Mouse (Mus musculus): ENCODE measurements around the gene Nudt1. TPM values are rescaled to one million over a fixed set of nuclear protein-coding genes. Genes with fewer than 3 reads are reported as not detected.

Gene Nudt1
- polyA plus RNA-seq (2015; fragmentation: Nextera tagmentation; extraction: Ambion mirVana), result 39.2 and 46.9 TPM in 2 replicates

DNA sequence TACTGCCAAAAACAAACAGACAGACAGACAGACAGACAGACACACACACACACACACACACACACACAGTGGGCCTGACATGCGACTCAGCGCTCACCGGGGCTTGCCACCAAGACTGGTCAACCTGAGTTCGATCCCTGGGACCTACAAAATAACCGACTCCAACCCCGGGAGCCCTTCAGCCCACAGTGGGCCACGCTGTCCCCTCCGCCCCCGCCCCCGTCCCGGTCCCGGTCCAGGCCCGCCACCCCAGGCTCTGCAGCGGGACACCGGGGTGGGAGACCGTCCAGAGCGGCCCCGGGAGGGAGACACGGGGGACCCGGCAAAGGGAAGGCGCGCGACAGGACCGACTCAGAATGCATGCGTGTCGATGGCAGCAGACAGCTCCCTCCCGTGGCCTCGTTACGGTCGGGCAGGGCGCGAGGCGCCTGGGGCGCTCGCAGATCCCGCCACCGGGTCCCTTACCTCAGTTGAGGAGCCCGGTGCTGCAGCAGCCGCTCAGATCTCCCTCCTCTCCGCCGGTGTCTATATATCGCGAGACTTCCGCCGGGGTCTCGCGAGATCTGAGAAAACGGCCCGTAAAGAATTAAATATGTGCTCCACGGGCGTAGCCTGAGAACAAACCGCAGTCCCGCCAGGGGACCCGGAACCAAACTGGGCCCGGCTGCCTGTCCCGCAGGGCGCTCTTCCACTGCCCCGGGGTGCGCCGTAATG lies at the start of gene Nudt1, which contains the start of gene Mad1l1:
Nudt1 (plus strand) TSS at position 615 of the 714 bp plus-strand sequence.
Mad1l1 (minus strand) TSS at position 511 of the 714 bp plus-strand sequence.
- H3K27ac ChIP-seq (replicated peaks), result peak within 1 kb of the TSS; percentile 91
- H3K4me1 ChIP-seq, result peaks cover 23% of the 10 kb centered on the region
- under 1% methylated on average over 53 of the region's 60 CpGs for WGBS
- peak within 1 kb of the TSS; percentile 100 for H3K9ac ChIP-seq
- H3K4me2 ChIP-seq (replicated peaks), result peak within 1 kb of the TSS; percentile 71
- no peaks in the 10 kb centered on the region for H3K27me3 ChIP-seq
- H3K9me3 ChIP-seq (replicated peaks), result no peaks in the 10 kb centered on the region
- ATAC-seq (ENCODE audit: insufficient number of reproducible peaks, low FRiP score, low TSS enrichment, low read depth), result peak; percentile 86
- H3K36me3 ChIP-seq, result peaks cover 4% of the 10 kb centered on the region; the same call in 1 of the 2 replicates
- peak within 1 kb of the TSS; percentile 94 for H3K4me3 ChIP-seq (replicated peaks)

- H3K4me3 ChIP-seq (replicated peaks), result no peak overlapping the region
- H3K9ac ChIP-seq, result no peak overlapping the region
- H3K36me3 ChIP-seq, result peaks cover 8% of the 10 kb centered on the region; the same call in 1 of the 2 replicates
- H3K27me3 ChIP-seq, result no peaks in the 10 kb centered on the region
- no peaks in the 10 kb centered on the region for H3K9me3 ChIP-seq (replicated peaks)
- no peak for ATAC-seq (ENCODE audit: insufficient number of reproducible peaks, low FRiP score, low TSS enrichment, low read depth)
- H3K4me2 ChIP-seq (replicated peaks), result no peak overlapping the region
- 64% methylated on average over 6 of the region's 6 CpGs for WGBS
- H3K4me1 ChIP-seq, result 0 out of 2 replicates have a peak, but pooled peaks cover 5% of the 10 kb centered on the region
- no peak overlapping the region for H3K27ac ChIP-seq (replicated peaks)
Observed at GRCm38 (mm10) chr5:140276779-140277178, 44.7 kb upstream of the Nudt1 start.

DNA sequence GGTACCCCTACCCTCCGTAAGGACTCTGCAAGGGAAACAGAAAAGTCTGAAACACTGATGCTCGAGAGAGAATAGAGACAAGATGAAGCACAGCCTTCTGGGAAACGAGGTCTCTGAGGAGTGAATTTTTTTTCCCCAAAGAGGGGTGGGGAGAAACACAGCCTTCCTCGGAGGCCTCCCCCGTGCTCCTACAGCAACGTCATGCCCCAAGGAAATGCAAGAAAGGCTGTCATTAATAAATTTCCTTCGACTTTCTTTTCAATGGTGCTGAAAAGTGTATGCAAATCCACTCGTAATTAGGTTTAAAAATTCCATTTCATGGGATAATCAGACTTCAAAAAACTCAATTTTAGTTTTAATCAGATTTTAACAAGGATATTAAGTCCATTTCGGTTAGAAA lies 41.3 kb upstream of the Nudt1 start:
- no peak for ATAC-seq (ENCODE audit: insufficient number of reproducible peaks, low FRiP score, low TSS enrichment, low read depth)
- peaks cover 23% of the 10 kb centered on the region; the same call in 1 of the 2 replicates for H3K36me3 ChIP-seq
- no peak overlapping the region for H3K4me2 ChIP-seq (replicated peaks)
- H3K9me3 ChIP-seq (replicated peaks), result no peaks in the 10 kb centered on the region
- H3K4me1 ChIP-seq, result 0 out of 2 replicates have a peak, but pooled peaks cover 8% of the 10 kb centered on the region
- no peak overlapping the region for H3K27ac ChIP-seq (replicated peaks)
- H3K9ac ChIP-seq, result no peak overlapping the region
- WGBS, result 53% methylated on average over 9 of the region's 9 CpGs
- H3K27me3 ChIP-seq, result no peaks in the 10 kb centered on the region
- no peak overlapping the region for H3K4me3 ChIP-seq (replicated peaks)

DNA sequence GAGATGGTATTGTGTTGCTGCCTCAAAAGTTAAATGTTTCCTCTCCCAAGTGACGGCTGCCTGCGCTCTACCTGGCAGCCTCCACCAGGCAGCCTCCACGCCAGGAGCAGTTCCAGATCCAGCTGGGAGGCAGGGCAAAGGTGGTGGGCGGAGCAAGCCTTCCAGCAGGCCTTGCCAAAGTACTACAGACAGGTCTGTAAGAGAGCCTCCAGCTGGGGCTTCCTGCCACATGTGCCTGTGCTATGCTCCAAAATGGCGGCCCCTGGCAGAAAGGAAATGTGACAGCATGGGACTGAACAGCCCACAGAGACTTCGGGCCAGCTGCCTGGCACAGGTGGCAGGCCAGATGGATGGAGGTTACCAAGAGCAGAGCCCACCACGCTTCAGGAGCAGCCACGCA lies 39.1 kb upstream of the Nudt1 start:
- Histone ChIP-seq H3K27ac (replicated peaks) (no peak overlapping the region), H3K4me1 (peaks cover 6% of the 10 kb centered on the region; the same call in 1 of the 2 replicates), H3K9me3 (replicated peaks) (no peaks in the 10 kb centered on the region), H3K27me3 (no peaks in the 10 kb centered on the region), H3K4me3 (replicated peaks) (no peak overlapping the region), H3K9ac (no peak overlapping the region), H3K36me3 (peaks cover 31% of the 10 kb centered on the region; the same call in 1 of the 2 replicates), H3K4me2 (replicated peaks) (no peak overlapping the region)
- WGBS, result 77% methylated on average over 8 of the region's 8 CpGs
- no peak; the same call in 1 of the 2 replicates for ATAC-seq (ENCODE audit: insufficient number of reproducible peaks, low FRiP score, low TSS enrichment, low read depth)

DNA sequence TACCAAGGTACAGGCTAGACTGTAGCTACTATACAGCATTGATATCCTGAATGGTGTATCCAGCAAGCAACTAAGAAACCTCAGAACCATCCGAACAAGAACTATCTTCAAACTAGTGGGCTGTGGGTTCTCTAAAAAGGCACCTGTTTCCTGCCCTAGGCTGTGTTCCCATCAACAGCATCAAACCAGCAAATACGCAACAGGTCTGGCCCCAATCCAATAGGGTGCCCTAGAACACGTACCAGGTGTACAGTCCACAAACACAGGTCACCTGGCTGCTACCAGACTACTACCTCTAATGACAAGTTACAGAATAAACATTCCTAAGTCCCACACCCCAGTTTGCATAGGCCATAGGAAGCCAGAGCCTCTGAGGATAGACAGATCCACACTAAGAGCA lies 38.6 kb upstream of the Nudt1 start:
- no peaks in the 10 kb centered on the region for H3K27me3 ChIP-seq
- 95% methylated on average over 3 of the region's 3 CpGs for WGBS
- ATAC-seq (ENCODE audit: insufficient number of reproducible peaks, low FRiP score, low TSS enrichment, low read depth), result no peak
- no peak overlapping the region for H3K4me3 ChIP-seq (replicated peaks)
- H3K9me3 ChIP-seq (replicated peaks), result no peaks in the 10 kb centered on the region
- H3K36me3 ChIP-seq, result peaks cover 31% of the 10 kb centered on the region; the same call in 1 of the 2 replicates
- H3K4me2 ChIP-seq (replicated peaks), result no peak overlapping the region
- no peak overlapping the region for H3K27ac ChIP-seq (replicated peaks)
- no peak overlapping the region for H3K9ac ChIP-seq
- H3K4me1 ChIP-seq, result peaks cover 6% of the 10 kb centered on the region; the same call in 1 of the 2 replicates

- no peak overlapping the region for H3K4me3 ChIP-seq (replicated peaks)
- 91% methylated on average over 2 of the region's 2 CpGs for WGBS
- peaks cover 35% of the 10 kb centered on the region; the same call in 1 of the 2 replicates for H3K36me3 ChIP-seq
- no peak overlapping the region for H3K27ac ChIP-seq (replicated peaks)
- no peak overlapping the region for H3K9ac ChIP-seq
- H3K9me3 ChIP-seq (replicated peaks), result no peaks in the 10 kb centered on the region
- H3K4me1 ChIP-seq, result peaks cover 6% of the 10 kb centered on the region; the same call in 1 of the 2 replicates
- H3K4me2 ChIP-seq (replicated peaks), result no peak overlapping the region
- no peak for ATAC-seq (ENCODE audit: insufficient number of reproducible peaks, low FRiP score, low TSS enrichment, low read depth)
- H3K27me3 ChIP-seq, result no peaks in the 10 kb centered on the region
Observed at GRCm38 (mm10) chr5:140284011-140284410, 37.4 kb upstream of the Nudt1 start.

GRCm38 (mm10) chr5:140284761-140285160 lies 36.7 kb upstream of the Nudt1 start:
- Histone ChIP-seq H3K4me1 (peaks cover 6% of the 10 kb centered on the region; the same call in 1 of the 2 replicates), H3K4me3 (replicated peaks) (no peak overlapping the region), H3K9me3 (replicated peaks) (no peaks in the 10 kb centered on the region), H3K4me2 (replicated peaks) (no peak overlapping the region), H3K27me3 (no peaks in the 10 kb centered on the region), H3K9ac (no peak overlapping the region), H3K36me3 (peaks cover 41% of the 10 kb centered on the region), H3K27ac (replicated peaks) (no peak overlapping the region)
- 80% methylated on average over 2 of the region's 2 CpGs for WGBS
- ATAC-seq (ENCODE audit: insufficient number of reproducible peaks, low FRiP score, low TSS enrichment, low read depth), result no peak

GRCm38 (mm10) chr5:140288287-140288686 lies 33.2 kb upstream of the Nudt1 start:
- Histone ChIP-seq H3K27me3 (no peaks in the 10 kb centered on the region), H3K36me3 (peaks cover 47% of the 10 kb centered on the region), H3K9ac (no peak overlapping the region), H3K4me1 (peaks cover 3% of the 10 kb centered on the region; the same call in 1 of the 2 replicates), H3K27ac (replicated peaks) (no peak overlapping the region), H3K4me2 (replicated peaks) (no peak overlapping the region), H3K4me3 (replicated peaks) (no peak overlapping the region), H3K9me3 (replicated peaks) (no peaks in the 10 kb centered on the region)
- WGBS, result 92% methylated on average over 3 of the region's 3 CpGs
- no peak for ATAC-seq (ENCODE audit: insufficient number of reproducible peaks, low FRiP score, low TSS enrichment, low read depth)

- Histone ChIP-seq H3K9ac (no peak overlapping the region), H3K36me3 (peaks cover 51% of the 10 kb centered on the region), H3K9me3 (replicated peaks) (no peaks in the 10 kb centered on the region), H3K27ac (replicated peaks) (no peak overlapping the region), H3K4me1 (peaks cover 3% of the 10 kb centered on the region; the same call in 1 of the 2 replicates), H3K4me2 (replicated peaks) (no peak overlapping the region), H3K4me3 (replicated peaks) (no peak overlapping the region), H3K27me3 (no peaks in the 10 kb centered on the region)
- no peak for ATAC-seq (ENCODE audit: insufficient number of reproducible peaks, low FRiP score, low TSS enrichment, low read depth)
- WGBS, result 98% methylated on average over 2 of the region's 2 CpGs
Observed at GRCm38 (mm10) chr5:140289161-140289560, 32.3 kb upstream of the Nudt1 start.

GRCm38 (mm10) chr5:140292152-140292551 lies 29.3 kb upstream of the Nudt1 start:
- peaks cover under 1% of the 10 kb centered on the region; the same call in 1 of the 2 replicates for H3K4me1 ChIP-seq
- ATAC-seq (ENCODE audit: insufficient number of reproducible peaks, low FRiP score, low TSS enrichment, low read depth), result no peak
- no peak overlapping the region for H3K4me2 ChIP-seq (replicated peaks)
- H3K27ac ChIP-seq (replicated peaks), result no peak overlapping the region
- no peaks in the 10 kb centered on the region for H3K27me3 ChIP-seq
- H3K4me3 ChIP-seq (replicated peaks), result no peak overlapping the region
- H3K9me3 ChIP-seq (replicated peaks), result no peaks in the 10 kb centered on the region
- no peak overlapping the region for H3K9ac ChIP-seq
- 81% methylated on average over 1 of the region's 1 CpGs for WGBS
- peaks cover 55% of the 10 kb centered on the region for H3K36me3 ChIP-seq

GRCm38 (mm10) chr5:140298291-140298690 lies 23.2 kb upstream of the Nudt1 start:
- no peak overlapping the region for H3K9ac ChIP-seq
- H3K9me3 ChIP-seq (replicated peaks), result no peaks in the 10 kb centered on the region
- ATAC-seq (ENCODE audit: insufficient number of reproducible peaks, low FRiP score, low TSS enrichment, low read depth), result no peak
- no peak overlapping the region for H3K4me2 ChIP-seq (replicated peaks)
- WGBS, result 94% methylated on average over 4 of the region's 4 CpGs
- H3K36me3 ChIP-seq, result peaks cover 72% of the 10 kb centered on the region
- H3K4me1 ChIP-seq, result no peaks in the 10 kb centered on the region
- no peaks in the 10 kb centered on the region for H3K27me3 ChIP-seq
- no peak overlapping the region for H3K27ac ChIP-seq (replicated peaks)
- no peak overlapping the region for H3K4me3 ChIP-seq (replicated peaks)
